Mouse (Mus musculus) embryo, embryonic 11 days (tissue): ENCODE measurements around the gene Skint4.

Experiments
- DNase-seq: peaks from one replicate; pipeline ENCODE4 v3.0.0-alpha.2; 2015

The Skint4 gene

GRCm38 (mm10) chr4:112071716-112072115, at the start of gene Skint4:
Skint4 (plus strand) TSS chr4:112072016.
- DNase-seq = no peak
